ENCODE assay signal across 21 mouse cellular contexts in genomic region chr10:85048008-85048407, GRCm38 (mm10). TPM values are rescaled to one million over a fixed set of nuclear protein-coding genes. Genes with fewer than 3 reads are reported as not detected.
A peak's percentile ranks its signal among the peaks of the same experiment; 100 is the strongest.
DNase-seq lines count a peak whose midpoint lies in the region; TF ChIP-seq lines count a peak whose summit lies in the region.
"Had no signal": no experiment of that assay in that cellular context is flagged by ENCODE, and none has a peak within 500 bp of the region (broad histone marks: within the 10 kb centered on the region; RNA-seq: fewer than 3 reads in every experiment).

No protein-coding gene starts in this region.

- peaks cover 34% of the 10 kb centered on the region for H3K9me3 ChIP-seq in ES-Bruce4 (replicated peaks; ENCODE audit: control insufficient read depth, insufficient read depth, low read length, poor library complexity, severe bottlenecking)
- no peaks in the 10 kb centered on the region for H3K9me3 ChIP-seq in embryonic facial prominence, embryonic 10.5 days
- H3K9me3 ChIP-seq: embryonic facial prominence, embryonic 13.5 days; embryonic facial prominence, embryonic 15.5 days; forebrain, embryonic 10.5 days; forebrain, embryonic 12.5 days had no signal

- no peaks in the 10 kb centered on the region; the same call in 1 of the 2 replicates for H3K36me3 ChIP-seq in ES-Bruce4 (ENCODE audit: control insufficient read depth, insufficient read depth, low read length, poor library complexity, severe bottlenecking)
- no peaks in the 10 kb centered on the region for H3K36me3 ChIP-seq in embryonic facial prominence, embryonic 10.5 days (replicated peaks)
- H3K36me3 ChIP-seq in kidney, adult 2 months (ENCODE audit: control insufficient read depth, insufficient read depth, low read length) = no peaks in the 10 kb centered on the region
- H3K36me3 ChIP-seq: embryonic facial prominence, embryonic 13.5 days; embryonic facial prominence, embryonic 15.5 days; forebrain, embryonic 10.5 days; forebrain, embryonic 12.5 days had no signal

- TF ChIP-seq CTCF in ES-Bruce4 (IDR thresholded peaks at IDR 0.05; ENCODE audit: low read depth, low read length) = no peak
- TF ChIP-seq CTCF in kidney, adult 2 months (conservative IDR thresholded peaks at IDR 0.05; ENCODE audit: insufficient read depth, insufficient read length, low read depth, low read length) = no peak
- no peak for TF ChIP-seq CTCF in lung, adult 2 months (IDR thresholded peaks at IDR 0.05; ENCODE audit: insufficient read depth, low read length)

- peak overlapping the region; percentile 53; the same call in 1 of the 2 replicates for H3K27ac ChIP-seq in ES-Bruce4 (ENCODE audit: insufficient read depth, low read length)
- H3K27ac ChIP-seq in embryonic facial prominence, embryonic 10.5 days (replicated peaks) = no peak overlapping the region
- H3K27ac ChIP-seq in kidney, adult 2 months (ENCODE audit: insufficient read depth, low read depth, low read length) = no peak overlapping the region
- H3K27ac ChIP-seq: embryonic facial prominence, embryonic 13.5 days; embryonic facial prominence, embryonic 15.5 days; forebrain, embryonic 10.5 days; forebrain, embryonic 12.5 days had no signal

- 94% methylated on average over 8 of the region's 8 CpGs for WGBS in embryonic facial prominence, embryonic 10.5 days
- WGBS in kidney, adult 2 months = 96% methylated on average over 8 of the region's 8 CpGs
- 95% methylated on average over 8 of the region's 8 CpGs for WGBS in lung, adult 2 months

- no peak for TF ChIP-seq POLR2A in ES-Bruce4 (IDR thresholded peaks at IDR 0.05; ENCODE audit: insufficient read depth, low read length)
- TF ChIP-seq POLR2A in kidney, adult 2 months (IDR thresholded peaks at IDR 0.05; ENCODE audit: low read depth, low read length) = no peak
- no peak for TF ChIP-seq POLR2A in lung, adult 2 months (IDR thresholded peaks at IDR 0.05; ENCODE audit: borderline replicate concordance, extremely low read depth, low read depth, low read length)

- H3K9ac ChIP-seq in ES-Bruce4 (ENCODE audit: low read depth, poor library complexity, severe bottlenecking) = no peak overlapping the region
- H3K9ac ChIP-seq: embryonic facial prominence, embryonic 13.5 days; embryonic facial prominence, embryonic 15.5 days; forebrain, embryonic 12.5 days had no signal

- no peak overlapping the region for H3K4me3 ChIP-seq in ES-Bruce4 (ENCODE audit: low read depth, low read length)
- no peak overlapping the region for H3K4me3 ChIP-seq in embryonic facial prominence, embryonic 10.5 days
- H3K4me3 ChIP-seq in kidney, adult 2 months (ENCODE audit: insufficient read depth, low read depth, low read length) = no peak overlapping the region
- H3K4me3 ChIP-seq in lung, adult 2 months (replicated peaks; ENCODE audit: extremely low read depth, low read depth, low read length) = no peak overlapping the region
- H3K4me3 ChIP-seq: embryonic facial prominence, embryonic 13.5 days; embryonic facial prominence, embryonic 15.5 days; erythroblast, embryonic 14.5 days; forebrain, embryonic 10.5 days; forebrain, embryonic 12.5 days had no signal

- DNase-seq in ES-CJ7 (ENCODE audit: low read depth, low spot score) (peak; percentile 57), R1 (ENCODE audit: low read depth, low spot score) (peak; percentile 71)
- DNase-seq in embryonic facial prominence, embryonic 10.5 days (ENCODE audit: low spot score) = no peak
- no peak for DNase-seq in kidney, adult 2 months
- DNase-seq in lung, adult 2 months = no peak
- DNase-seq: adrenal gland, adult 2 months; adrenal gland, postnatal 10 days; adrenal gland, postnatal 25 days; cerebellum, adult 11 months; cerebellum, adult 18-20 months; cerebellum, adult 8-10 months; cerebellum, adult 9-11 months; cerebellum, postnatal 14 days; cerebellum, postnatal 36 days had no signal

- no peak for TF ChIP-seq EP300 in ES-Bruce4 (IDR thresholded peaks at IDR 0.05; ENCODE audit: insufficient read depth, low read depth, low read length)

- peaks cover 4% of the 10 kb centered on the region for H3K4me1 ChIP-seq in ES-Bruce4 (ENCODE audit: control insufficient read depth, insufficient read depth, low read length)
- peaks cover 11% of the 10 kb centered on the region for H3K4me1 ChIP-seq in embryonic facial prominence, embryonic 10.5 days
- no peaks in the 10 kb centered on the region for H3K4me1 ChIP-seq in kidney, adult 2 months (ENCODE audit: control insufficient read depth, insufficient read depth, low read length)
- H3K4me1 ChIP-seq in lung, adult 2 months (ENCODE audit: control insufficient read depth, insufficient read depth, low read length) = no peaks in the 10 kb centered on the region; the same call in 1 of the 2 replicates

- H3K27me3 ChIP-seq in ES-Bruce4 (ENCODE audit: control insufficient read depth, insufficient read depth, low read length, poor library complexity, severe bottlenecking) = no peaks in the 10 kb centered on the region
- peaks cover 14% of the 10 kb centered on the region; the same call in 1 of the 2 replicates for H3K27me3 ChIP-seq in embryonic facial prominence, embryonic 10.5 days (replicated peaks; ENCODE audit: low read depth, poor library complexity, severe bottlenecking)
- H3K27me3 ChIP-seq in kidney, adult 2 months (replicated peaks; ENCODE audit: control insufficient read depth, insufficient read depth, low read length) = no peaks in the 10 kb centered on the region
- H3K27me3 ChIP-seq: CH12.LX; embryonic facial prominence, embryonic 15.5 days had no signal

RNA-seq across cellular contexts. Expression of gene Fhl4, which starts 54.3 kb away (rescaled TPM):
- polyA plus RNA-seq in ES-Bruce4 (2011; ENCODE audit: insufficient read depth, insufficient read length, low read depth, missing spikeins) = 0.96 and 2.0 TPM in 2 replicates
- polyA plus RNA-seq in embryonic facial prominence, embryonic 10.5 days (2016; fragmentation: Nextera tagmentation; extraction: Ambion mirVana) = 0.70 and 0.96 TPM in 2 replicates
- polyA plus RNA-seq in kidney, adult 2 months (2012; rRNA removed) = 0.28 and 0.33 TPM in 2 replicates
- polyA plus RNA-seq in lung, adult 2 months (2012; rRNA removed) = 0.14 and 0.22 TPM in 2 replicates
- polyA plus RNA-seq: erythroblast, embryonic 14.5 days had no signal

RNA-seq across cellular contexts. Expression of gene Tmem263, which starts 54.4 kb away (rescaled TPM):
- 22.8 and 24.0 TPM in 2 replicates for polyA plus RNA-seq in ES-Bruce4 (2011; ENCODE audit: insufficient read depth, insufficient read length, low read depth, missing spikeins)
- 54.0 and 60.2 TPM in 2 replicates for polyA plus RNA-seq in embryonic facial prominence, embryonic 10.5 days (2016; fragmentation: Nextera tagmentation; extraction: Ambion mirVana)
- polyA plus RNA-seq in kidney, adult 2 months (2012; rRNA removed) = 2.3 and 2.5 TPM in 2 replicates
- polyA plus RNA-seq in lung, adult 2 months (2012; rRNA removed) = 3.6 and 5.9 TPM in 2 replicates

Comparison
In these comparisons a context has a peak if more than half of its experiments do, and no peak if none do; other contexts are left out.
1. DNase-seq: peak in ES-CJ7 (single experiment) and R1 (single experiment); none in embryonic facial prominence, embryonic 10.5 days (single experiment), kidney, adult 2 months (single experiment) and lung, adult 2 months (single experiment).